Mouse (Mus musculus) brain, adult 2 months (tissue): ENCODE results near the gene Rrp36.

Source experiments
- DNase-seq: peaks from one replicate; pipeline ENCODE4 v3.0.0; 2011; ENCODE audit warnings: low read depth, low spot score

Gene Rrp36

GRCm38 (mm10) chr17:46618394-46618768, 55.8 kb downstream of the Rrp36 start:
- no peak for DNase-seq

- no peak for DNase-seq
Observed at GRCm38 (mm10) chr17:46617799-46618198, 56.4 kb downstream of the Rrp36 start.
